Mouse (Mus musculus) kidney, adult 18-20 months (tissue): ENCODE measurements at regions not wholly inside any gene's neighbourhood (a gene's known extent, or its start where the extent isn't known, plus 50 kb on each side); places are given as distances from the start of the nearest gene placed in this dataset.

Experiments
- DNase-seq: peaks from one replicate; pipeline ENCODE4 v3.0.0; 2021

- DNase-seq: no peak
Observed at GRCm38 (mm10) chr2:178842595-178842994, 412.3 kb downstream of the Cdh26 start.

- DNase-seq: no peak
Observed at GRCm38 (mm10) chr2:178843458-178843857, 413.1 kb downstream of the Cdh26 start.

GRCm38 (mm10) chr2:178844561-178844960, 414.2 kb downstream of the Cdh26 start:
- no peak for DNase-seq

- DNase-seq: no peak
Observed at GRCm38 (mm10) chr2:178850320-178850719, 420.0 kb downstream of the Cdh26 start.

- no peak for DNase-seq
Observed at GRCm38 (mm10) chr2:178850769-178851168, 420.4 kb downstream of the Cdh26 start.

- no peak for DNase-seq
Observed at GRCm38 (mm10) chr2:178854012-178854411, 423.7 kb downstream of the Cdh26 start.

GRCm38 (mm10) chr2:178854760-178855159, 424.4 kb downstream of the Cdh26 start:
- no peak for DNase-seq

GRCm38 (mm10) chr2:178862620-178863019, 432.3 kb downstream of the Cdh26 start:
- DNase-seq: no peak

- DNase-seq: no peak
Observed at GRCm38 (mm10) chr2:178867086-178867485, 436.8 kb downstream of the Cdh26 start.

GRCm38 (mm10) chr2:178869160-178869559, 438.8 kb downstream of the Cdh26 start:
- DNase-seq: no peak

GRCm38 (mm10) chr2:178878436-178878835, 448.1 kb downstream of the Cdh26 start:
- no peak for DNase-seq

GRCm38 (mm10) chr2:178885686-178886085, 455.4 kb downstream of the Cdh26 start:
- DNase-seq: peak; percentile 20

GRCm38 (mm10) chr2:178888704-178889103, 458.4 kb downstream of the Cdh26 start:
- DNase-seq: no peak

GRCm38 (mm10) chr2:178902397-178902796, 472.1 kb downstream of the Cdh26 start:
- no peak for DNase-seq

GRCm38 (mm10) chr2:178909325-178909724, 479.0 kb downstream of the Cdh26 start:
- no peak for DNase-seq

- no peak for DNase-seq
Observed at GRCm38 (mm10) chr2:178911646-178912045, 481.3 kb downstream of the Cdh26 start.

GRCm38 (mm10) chr2:178916316-178917033, 486.1 kb downstream of the Cdh26 start:
- no peak for DNase-seq

- DNase-seq: no peak
Observed at GRCm38 (mm10) chr2:178924456-178925115, 494.3 kb downstream of the Cdh26 start.

- no peak for DNase-seq
Observed at GRCm38 (mm10) chr2:178927038-178927660, 496.8 kb downstream of the Cdh26 start.

GRCm38 (mm10) chr2:178929033-178929432, 498.7 kb downstream of the Cdh26 start:
- no peak for DNase-seq

GRCm38 (mm10) chr2:178930125-178930524, 499.8 kb downstream of the Cdh26 start:
- DNase-seq: no peak

- DNase-seq: no peak
Observed at GRCm38 (mm10) chr2:178948471-178948870, 493.8 kb upstream of the Cdh4 start.

GRCm38 (mm10) chr2:178949103-178949502, 493.1 kb upstream of the Cdh4 start:
- no peak for DNase-seq

GRCm38 (mm10) chr2:178950304-178950703, 491.9 kb upstream of the Cdh4 start:
- no peak for DNase-seq
